Mouse (Mus musculus) heart, embryonic 11.5 days (tissue): Measurements from ENCODE around the gene Dpagt1. TPM values are rescaled to one million over a fixed set of nuclear protein-coding genes. Genes with fewer than 3 reads are reported as not detected.
"Not testable (repeated sequence)": the region's sequence is repeated elsewhere in the genome, so short reads cannot be mapped to it uniquely, and the experiment has no call there.

Experiments
- ATAC-seq: fragments of 200-750 bp; cut with Nextera tagmentation; replicated peaks from 2 replicates; pipeline ENCODE4 v1.8.0; 2017; ENCODE audit warnings: moderate library complexity; ENCODE audit not compliant: insufficient number of reproducible peaks, low FRiP score, low TSS enrichment
- H3K27ac ChIP-seq: fragments of 300-500 bp; sonication (generic); 2 replicates; pipeline ENCODE4 v1.5.1; 2014; ENCODE audit warnings: mild to moderate bottlenecking, low read depth, low read length
- H3K27me3 ChIP-seq: fragments of 300-500 bp; sonication (generic); 2 replicates; pipeline ENCODE4 v1.6.1; 2014; ENCODE audit warnings: mild to moderate bottlenecking, low read length, mixed read lengths; ENCODE audit not compliant: control insufficient read depth, insufficient read depth
- H3K36me3 ChIP-seq: fragments of 300-500 bp; sonication (generic); 2 replicates; pipeline ENCODE4 v1.6.1; 2014; ENCODE audit warnings: mild to moderate bottlenecking, low read length, moderate library complexity, mixed read lengths; ENCODE audit not compliant: control insufficient read depth, insufficient read depth
- H3K4me1 ChIP-seq: fragments of 300-500 bp; sonication (generic); 2 replicates; pipeline ENCODE4 v1.6.1; 2014; ENCODE audit warnings: low read length; ENCODE audit not compliant: control insufficient read depth, insufficient read depth
- H3K4me2 ChIP-seq: fragments of 300-500 bp; sonication (generic); 2 replicates; pipeline ENCODE4 v1.6.1; 2014; ENCODE audit warnings: mild to moderate bottlenecking, moderate library complexity
- H3K4me3 ChIP-seq: fragments of 300-500 bp; sonication (generic); 2 replicates; pipeline ENCODE4 v1.5.1; 2014; ENCODE audit warnings: low read depth, low read length
- H3K9ac ChIP-seq: fragments of 300-500 bp; sonication (generic); 2 replicates; pipeline ENCODE4 v1.6.1; 2014; ENCODE audit warnings: mild to moderate bottlenecking, low read depth, low read length, moderate library complexity
- H3K9me3 ChIP-seq: fragments of 300-500 bp; sonication (generic); replicated peaks from 2 replicates; pipeline ENCODE4 v1.6.1; 2016; ENCODE audit warnings: low read length; ENCODE audit not compliant: control insufficient read depth
- WGBS: fragments of 180-500 bp; shearing (Covaris S2); extraction: QIAGEN DNeasy Blood & Tissue Kit; methylation state at CpG from one replicate; pipeline ENCODE4 v1.1.7; 2014; ENCODE audit not compliant: insufficient replicate concordance; 5-methylcytosine and 5-hydroxymethylcytosine counted together
- polyA plus RNA-seq: library from polyadenylated mRNA; unstranded; fragments of >200 nt; fragmentation: Nextera tagmentation; extraction: Ambion mirVana; gene quantifications from 2 replicates; pipeline ENCODE4 v1.2.1, GENCODE M21; 2014

Gene Dpagt1
- polyA plus RNA-seq, 1 experiment from 2014 or later, result 46.3 TPM

DNA sequence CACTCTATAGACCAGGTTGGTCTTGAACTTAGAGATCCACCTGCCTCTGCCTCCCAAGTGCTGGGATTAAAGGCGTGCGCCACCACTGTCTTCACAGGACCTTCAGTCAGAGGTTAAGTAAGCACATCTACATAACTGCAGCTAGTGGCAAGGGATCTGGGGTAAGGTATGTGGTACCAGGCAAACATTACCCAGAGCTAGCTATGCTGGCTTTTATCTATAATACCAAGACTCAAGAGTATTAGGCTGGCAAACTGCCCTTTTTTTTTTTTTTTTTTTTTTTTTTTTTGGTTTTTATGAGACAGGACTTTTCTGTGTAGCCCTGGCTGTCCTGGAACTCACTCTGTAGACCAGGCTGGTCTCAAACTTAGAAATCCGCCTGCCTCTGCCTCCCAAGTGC lies 25.8 kb upstream of the Dpagt1 start:
- not testable (repeated sequence) for H3K27me3 ChIP-seq, H3K4me1 ChIP-seq, H3K9ac ChIP-seq, H3K4me2 ChIP-seq, H3K27ac ChIP-seq, H3K9me3 ChIP-seq, H3K4me3 ChIP-seq, ATAC-seq
- peaks cover 42% of the 10 kb centered on the region for H3K36me3 ChIP-seq
- 93% methylated on average over 3 of the region's 3 CpGs for WGBS

GRCm38 (mm10) chr9:44305466-44306079 lies 20.2 kb upstream of the Dpagt1 start, which contains the start of gene Hinfp:
Hinfp (minus strand) TSS chr9:44305671.
- peak within 1 kb of the TSS; percentile 63 for H3K27ac ChIP-seq
- WGBS, result under 1% methylated on average over 54 of the region's 54 CpGs

GRCm38 (mm10) chr9:44306532-44306931 lies 19.3 kb upstream of the Dpagt1 start:
- WGBS, result 88% methylated on average over 6 of the region's 6 CpGs

More at GRCm38 (mm10) chr9:44305466-44306079, 20.2 kb upstream of the Dpagt1 start, which contains the start of gene Hinfp:
- Histone ChIP-seq H3K4me1 (peaks cover 6% of the 10 kb centered on the region; the same call in 1 of the 2 replicates), H3K9me3 (no peaks in the 10 kb centered on the region), H3K36me3 (peaks cover 17% of the 10 kb centered on the region), H3K27me3 (no peaks in the 10 kb centered on the region), H3K4me3 (peak within 1 kb of the TSS; percentile 97), H3K9ac (peak within 1 kb of the TSS; percentile 95), H3K4me2 (peak within 1 kb of the TSS; percentile 87)
- peak; percentile 97 for ATAC-seq

DNA sequence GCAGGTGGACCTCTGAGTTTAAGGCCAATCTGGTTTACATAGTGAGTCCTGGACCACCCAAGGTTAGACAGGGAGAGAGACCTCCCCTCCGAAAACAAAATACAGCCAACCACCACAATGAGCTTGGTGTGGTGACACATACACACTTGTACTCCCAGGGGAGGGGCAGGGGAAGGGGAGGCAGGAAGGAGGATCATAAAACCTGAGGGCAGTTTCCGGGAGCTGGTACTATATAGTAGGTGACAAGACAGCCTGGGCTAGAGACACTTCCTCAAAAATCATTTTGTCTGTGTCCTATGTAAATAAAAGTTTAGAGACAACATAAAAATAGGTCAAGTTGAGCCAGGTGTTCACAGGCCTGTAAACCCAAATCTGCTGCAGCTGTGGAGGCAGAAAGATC lies 18.6 kb upstream of the Dpagt1 start:
- Histone ChIP-seq H3K9me3 (no peaks in the 10 kb centered on the region), H3K4me2 (no peak overlapping the region), H3K4me1 (peaks cover 14% of the 10 kb centered on the region; the same call in 1 of the 2 replicates), H3K27ac (no peak overlapping the region), H3K27me3 (no peaks in the 10 kb centered on the region), H3K9ac (no peak overlapping the region), H3K4me3 (no peak overlapping the region), H3K36me3 (peaks cover 5% of the 10 kb centered on the region)
- WGBS, result 90% methylated on average over 2 of the region's 2 CpGs
- no peak for ATAC-seq

More at GRCm38 (mm10) chr9:44306532-44306931, 19.3 kb upstream of the Dpagt1 start:
- H3K4me2 ChIP-seq, result no peak overlapping the region
- no peaks in the 10 kb centered on the region for H3K27me3 ChIP-seq
- no peak overlapping the region for H3K27ac ChIP-seq
- no peaks in the 10 kb centered on the region for H3K9me3 ChIP-seq
- H3K36me3 ChIP-seq, result peaks cover 12% of the 10 kb centered on the region
- H3K4me1 ChIP-seq, result peaks cover 14% of the 10 kb centered on the region; the same call in 1 of the 2 replicates
- ATAC-seq, result no peak
- no peak overlapping the region for H3K4me3 ChIP-seq
- H3K9ac ChIP-seq, result no peak overlapping the region

DNA sequence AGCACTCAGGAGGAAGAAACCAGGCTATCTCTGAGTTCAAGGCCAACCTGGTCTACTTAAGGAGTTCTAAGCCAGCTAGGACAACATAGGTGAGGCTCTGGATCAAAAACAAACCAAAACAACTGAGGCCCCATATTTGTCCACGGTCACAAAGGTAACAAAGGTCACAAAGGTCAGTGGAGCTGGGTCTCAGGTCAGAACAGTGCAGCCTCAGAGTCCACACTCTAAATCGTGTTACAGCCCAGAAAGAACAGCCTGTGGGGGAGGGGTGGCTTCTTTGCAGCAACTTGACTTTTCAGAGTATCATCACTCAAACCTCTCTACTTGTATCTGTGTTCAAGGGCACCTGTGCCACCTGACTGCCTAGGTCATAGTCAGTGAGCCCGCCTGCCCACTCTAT lies 16.1 kb upstream of the Dpagt1 start:
- no peak for ATAC-seq
- Histone ChIP-seq H3K9me3 (no peaks in the 10 kb centered on the region), H3K4me3 (no peak overlapping the region), H3K4me1 (peaks cover 11% of the 10 kb centered on the region; the same call in 1 of the 2 replicates), H3K36me3 (0 out of 2 replicates have a peak, but pooled peaks cover 7% of the 10 kb centered on the region), H3K27me3 (no peaks in the 10 kb centered on the region), H3K9ac (no peak overlapping the region), H3K27ac (no peak overlapping the region), H3K4me2 (no peak overlapping the region)
- 59% methylated on average over 3 of the region's 3 CpGs for WGBS

DNA sequence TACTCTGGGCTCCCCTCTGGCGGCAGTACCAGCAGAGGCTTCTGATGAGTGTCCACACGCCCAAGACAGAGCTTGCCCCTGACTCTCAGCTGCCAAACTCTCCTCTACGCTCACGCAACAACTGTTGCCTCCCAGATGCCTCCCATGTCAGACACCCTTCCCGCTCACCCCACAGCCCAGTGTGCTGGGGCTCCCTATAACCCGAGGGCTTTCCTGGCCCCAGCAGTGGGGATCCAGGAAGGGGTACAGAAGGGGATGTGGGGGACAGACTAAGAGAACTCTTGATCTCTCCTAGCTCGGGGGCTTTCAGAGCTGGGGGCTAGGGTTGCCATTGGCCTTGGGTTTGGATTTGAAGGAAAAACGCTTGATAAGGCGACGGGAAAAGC lies 15.1 kb upstream of the Dpagt1 start:
- Histone ChIP-seq H3K36me3 (peaks cover 10% of the 10 kb centered on the region; the same call in 1 of the 2 replicates), H3K27me3 (no peaks in the 10 kb centered on the region), H3K4me1 (peaks cover 11% of the 10 kb centered on the region; the same call in 1 of the 2 replicates), H3K9ac (peak overlapping the region; percentile 30), H3K4me2 (peak overlapping the region; percentile 54), H3K27ac (peak overlapping the region; percentile 32; the same call in 1 of the 2 replicates), H3K4me3 (no peak overlapping the region), H3K9me3 (no peaks in the 10 kb centered on the region)
- WGBS, result 24% methylated on average over 10 of the region's 10 CpGs
- no peak for ATAC-seq

GRCm38 (mm10) chr9:44311136-44312134 lies 14.4 kb upstream of the Dpagt1 start:
- Histone ChIP-seq H3K36me3 (peaks cover 13% of the 10 kb centered on the region; the same call in 1 of the 2 replicates), H3K4me2 (peak overlapping the region; percentile 54), H3K4me3 (peak overlapping the region; percentile 4; the same call in 1 of the 2 replicates), H3K27me3 (no peaks in the 10 kb centered on the region), H3K27ac (peak overlapping the region; percentile 32; the same call in 1 of the 2 replicates), H3K4me1 (peaks cover 11% of the 10 kb centered on the region; the same call in 1 of the 2 replicates), H3K9ac (peak overlapping the region; percentile 30), H3K9me3 (no peaks in the 10 kb centered on the region)
- 13% methylated on average over 27 of the region's 27 CpGs for WGBS
- ATAC-seq, result no peak

- Histone ChIP-seq H3K27me3 (no peaks in the 10 kb centered on the region), H3K9me3 (no peaks in the 10 kb centered on the region), H3K4me2 (no peak overlapping the region), H3K4me3 (no peak overlapping the region), H3K27ac (no peak overlapping the region), H3K4me1 (peaks cover 23% of the 10 kb centered on the region; the same call in 1 of the 2 replicates), H3K36me3 (peaks cover 13% of the 10 kb centered on the region; the same call in 1 of the 2 replicates), H3K9ac (no peak overlapping the region)
- WGBS, result 72% methylated on average over 19 of the region's 19 CpGs
- ATAC-seq, result no peak
These were observed 12.2 kb upstream of the Dpagt1 start for GRCm38 (mm10) chr9:44313476-44314256.
